Mouse (Mus musculus) liver, postnatal 0 days (tissue): ENCODE results near the gene Slc2a12.

Source experiments
- CTCF ChIP-seq: sonication (generic); IDR thresholded peaks from 2 replicates; pipeline ENCODE4 v1.5.1; 2016; ENCODE audit warnings: antibody characterized with exemption, low read depth
- EP300 ChIP-seq: IDR thresholded peaks from 2 replicates; pipeline ENCODE4 v1.6.1; 2016; ENCODE audit warnings: antibody characterized with exemption, low read depth, mild to moderate bottlenecking

DNA sequence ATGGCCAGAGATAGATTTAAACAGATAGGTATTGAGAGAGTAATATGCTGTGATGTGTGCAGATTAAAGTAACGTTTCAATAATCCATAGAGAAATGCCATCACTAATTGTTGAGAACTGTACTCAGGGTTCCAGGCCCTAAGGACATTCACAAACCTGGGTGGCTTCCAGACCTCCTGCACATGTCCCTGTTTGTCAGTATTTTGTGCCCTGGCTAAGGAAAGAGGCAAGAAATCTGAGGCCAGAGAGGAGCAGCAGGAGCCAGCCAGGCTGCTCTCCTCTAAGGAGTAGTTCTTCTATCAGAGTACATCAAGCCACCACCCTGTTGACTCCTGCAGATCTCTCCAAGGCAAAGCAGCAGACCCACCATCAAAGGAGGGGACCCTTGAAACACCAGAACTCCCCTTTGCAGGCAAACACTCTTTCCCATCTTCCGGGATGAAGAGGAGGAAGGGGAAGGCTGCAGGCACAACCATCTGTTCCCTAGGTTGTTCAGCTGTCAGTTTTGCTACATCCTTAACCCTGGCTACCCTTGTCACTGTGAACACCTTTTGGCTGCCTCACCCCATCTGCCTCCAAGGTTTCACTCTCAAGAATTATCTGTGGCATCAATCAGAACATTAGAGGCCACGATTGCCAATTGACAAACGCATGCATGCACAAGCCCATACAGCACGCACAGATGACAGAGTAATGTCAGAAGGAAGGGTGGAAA, 15.6 kb downstream of the Slc2a12 start:
- TF ChIP-seq CTCF (no peak), EP300 (no peak)
